Mouse (Mus musculus) fat pad, adult 2 months (tissue): ENCODE results near the gene Tnfrsf13b.
"Not testable (repeated sequence)": the region's sequence is repeated elsewhere in the genome, so short reads cannot be mapped to it uniquely, and the experiment has no call there.

ENCODE experiments used
- DNase-seq: peaks from one replicate; pipeline ENCODE4 v3.0.0-alpha.2; 2011; ENCODE audit warnings: low read depth, low spot score; ENCODE audit errors: extremely low read depth

Tnfrsf13b gene

DNA sequence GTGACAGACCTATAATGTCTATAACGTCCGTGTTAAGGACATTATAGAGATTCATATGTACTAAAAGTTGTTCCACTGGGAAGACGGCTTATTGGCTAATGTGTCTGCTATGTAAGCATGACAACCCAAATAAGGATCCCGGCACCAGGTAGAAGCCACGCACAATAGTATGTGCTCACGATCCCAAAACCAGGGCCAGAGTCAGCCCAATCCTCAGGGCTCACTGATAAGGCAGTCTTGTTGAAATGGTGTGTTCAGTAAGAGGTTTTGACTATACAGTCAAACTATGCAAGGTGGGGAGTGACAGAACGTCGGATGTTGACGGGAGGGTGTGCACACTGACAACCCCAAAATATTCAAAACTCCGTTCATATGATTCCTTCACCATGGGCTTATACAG is 38.3 kb downstream of the Tnfrsf13b start:
- DNase-seq, result no peak

DNA sequence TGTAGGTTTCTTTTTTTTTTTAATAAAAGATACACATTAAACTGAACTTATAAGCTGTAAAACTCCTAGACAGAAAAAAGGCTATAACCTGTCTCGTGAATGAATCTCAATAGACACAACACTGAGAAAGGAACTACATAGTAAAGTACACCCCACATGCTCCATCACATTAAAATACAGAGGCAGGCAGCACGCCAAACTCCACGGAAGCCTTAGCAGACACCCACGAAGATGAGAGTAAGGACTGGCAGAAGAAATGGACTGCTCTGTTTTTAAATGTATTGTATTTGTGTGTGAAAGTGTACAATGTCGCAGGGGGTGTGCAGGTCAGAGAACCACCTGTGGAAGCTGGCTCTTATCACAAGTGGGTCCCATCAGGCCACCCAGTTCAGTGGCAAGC is 43.6 kb downstream of the Tnfrsf13b start:
- DNase-seq, result no peak

DNA sequence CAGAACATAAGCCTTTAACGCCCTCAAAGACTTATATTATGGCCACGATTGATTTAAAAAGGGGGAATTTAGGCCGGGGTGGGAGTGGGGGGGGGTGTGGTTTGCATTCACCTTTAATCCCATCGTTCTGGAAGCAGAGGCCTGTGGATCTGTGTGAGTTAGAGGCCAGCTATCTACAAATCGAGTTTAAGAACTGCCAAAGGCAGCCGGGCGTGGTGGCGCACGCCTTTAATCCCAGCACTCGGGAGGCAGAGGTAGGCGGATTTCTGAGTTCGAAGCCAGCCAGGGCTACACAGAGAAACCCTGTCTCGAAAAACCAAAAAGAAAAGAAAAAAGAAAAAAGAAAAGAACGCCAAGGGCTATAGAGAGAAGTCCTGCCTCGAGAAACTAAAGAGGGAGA is 46.9 kb downstream of the Tnfrsf13b start:
- DNase-seq, result not testable (repeated sequence)

DNA sequence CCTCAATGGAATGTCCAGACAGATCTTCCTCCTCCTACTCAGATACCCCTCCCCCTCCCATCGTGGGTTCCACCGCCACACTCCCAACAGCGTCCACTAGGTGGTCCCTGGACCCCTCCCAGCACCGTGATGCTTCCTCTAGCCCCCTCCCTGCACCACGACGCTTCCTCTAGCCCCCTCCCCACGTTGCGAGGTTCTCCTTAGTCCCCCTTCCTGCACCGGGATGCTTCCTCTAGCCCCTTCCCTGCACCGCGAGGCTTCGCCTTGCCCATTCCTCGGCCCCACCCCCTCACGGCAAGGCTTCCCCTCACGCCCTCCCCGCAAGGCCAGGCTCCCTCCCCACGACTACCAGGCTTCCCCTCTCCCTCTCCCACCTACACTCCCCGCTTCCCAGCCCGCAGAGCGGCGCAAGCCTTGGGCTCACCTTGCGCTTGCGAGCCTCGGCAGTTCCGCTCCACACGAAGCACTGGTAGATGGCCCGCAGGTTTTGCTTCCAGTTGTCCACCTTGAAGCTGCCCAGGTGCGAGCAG is 47.8 kb downstream of the Tnfrsf13b start:
- no peak for DNase-seq

DNA sequence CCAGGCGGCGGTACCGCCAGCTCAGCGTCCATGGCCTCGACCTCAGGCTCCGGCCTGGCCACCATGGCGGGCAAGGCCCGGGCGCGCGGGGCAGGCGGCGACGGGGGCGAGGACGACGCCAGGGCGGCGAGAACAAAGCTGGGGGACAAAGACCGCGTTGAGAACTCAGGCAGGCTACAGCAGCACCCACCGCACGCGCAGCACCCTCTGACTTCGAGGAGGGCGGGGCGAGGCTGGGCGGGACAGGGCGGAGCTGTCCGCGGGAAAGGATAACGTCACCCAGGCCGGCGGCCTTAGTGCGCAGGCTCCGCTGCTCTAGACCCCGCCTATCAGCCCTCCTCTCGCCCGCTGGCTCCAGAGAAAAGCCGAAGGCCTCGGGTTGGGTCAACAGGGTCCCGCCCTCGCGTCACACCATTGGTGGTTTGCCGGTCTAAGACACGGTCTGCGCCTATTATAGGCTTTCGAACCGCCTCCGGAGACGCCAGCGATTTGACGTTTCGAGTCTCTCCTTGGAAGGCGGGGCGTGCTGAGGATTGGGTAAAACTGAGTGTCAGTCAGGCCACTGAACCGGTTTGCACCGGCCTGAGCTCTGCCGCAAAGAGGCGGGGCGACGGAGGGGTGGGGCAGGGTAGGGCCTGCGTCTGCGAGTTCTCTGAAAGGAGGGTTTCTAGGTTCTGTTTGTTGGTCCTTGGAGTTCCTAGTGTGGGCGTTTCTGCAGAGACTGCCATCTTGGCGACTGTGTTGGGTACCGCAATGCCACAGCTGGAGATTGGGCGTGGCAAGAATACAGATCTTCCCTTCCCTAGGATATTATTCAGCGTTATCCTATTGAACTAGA is 48.5 kb downstream of the Tnfrsf13b start, which contains the start of gene Usp22:
Gene Usp22 (minus strand): TSS at position 235 of the 838 bp plus-strand sequence.
- DNase-seq, result peak; percentile 97

DNA sequence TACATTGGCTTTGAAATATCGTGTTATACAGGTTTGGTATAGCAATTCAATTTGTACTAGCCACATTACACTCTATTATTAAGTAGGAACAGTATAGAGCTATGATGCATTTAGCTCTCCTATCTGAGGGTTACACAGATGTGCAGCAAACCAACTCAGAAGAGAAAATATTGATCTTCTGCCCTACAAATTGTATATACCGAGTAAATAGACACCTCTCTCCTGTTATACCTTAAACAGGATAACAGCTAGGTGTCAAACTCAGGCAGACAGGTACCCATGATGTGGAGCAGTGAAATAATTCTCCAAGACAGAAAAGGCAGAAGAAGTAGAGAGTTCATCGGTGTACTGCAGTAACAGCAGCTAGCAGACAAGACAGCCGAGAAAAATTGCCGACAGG is 49.2 kb downstream of the Tnfrsf13b start:
- DNase-seq, result no peak

DNA sequence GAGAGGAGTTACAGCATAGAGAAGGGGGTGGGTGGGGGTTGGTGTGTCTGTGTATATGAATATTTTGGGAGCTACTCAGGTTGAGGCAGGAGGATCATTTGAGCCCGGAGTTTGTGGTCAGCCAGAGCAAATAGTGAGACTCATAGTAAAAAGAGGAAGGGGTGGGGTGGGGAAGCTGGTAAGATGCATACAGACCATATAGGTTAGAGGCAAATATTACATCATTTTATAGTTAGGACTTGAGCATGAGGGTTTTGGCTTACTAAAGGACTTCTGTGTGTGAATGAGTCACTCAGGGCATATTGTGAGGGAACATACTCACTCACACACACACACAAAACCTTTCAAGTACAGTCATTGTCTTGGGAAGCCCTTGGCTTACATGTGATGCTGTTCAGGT is 49.8 kb downstream of the Tnfrsf13b start:
- DNase-seq, result no peak

- no peak for DNase-seq
Measured at GRCm38 (mm10) chr11:61180361-61180760, 53.8 kb downstream of the Tnfrsf13b start.

DNA sequence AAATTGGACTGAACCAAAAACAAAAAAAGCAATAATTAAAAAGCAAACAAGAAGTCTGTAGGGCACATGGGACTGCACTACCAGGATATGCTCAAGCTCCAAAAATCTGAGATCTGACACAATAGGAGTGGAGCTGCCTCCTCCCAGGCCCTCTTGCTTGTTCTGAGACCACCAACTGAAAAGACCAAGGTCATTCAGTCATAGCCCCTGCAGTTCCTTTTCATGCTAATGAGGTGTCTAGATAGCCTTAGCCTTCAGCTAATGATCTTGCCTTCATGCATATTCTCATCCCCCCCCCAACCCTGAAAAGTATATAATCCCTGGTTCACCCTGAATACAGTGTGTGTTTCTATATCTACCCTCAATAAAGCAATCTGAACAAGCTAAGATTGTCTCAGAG is 55.1 kb downstream of the Tnfrsf13b start:
- DNase-seq, result no peak

GRCm38 (mm10) chr11:61183820-61184219 is 57.3 kb downstream of the Tnfrsf13b start:
- DNase-seq, result no peak

- DNase-seq, result no peak
Measured at GRCm38 (mm10) chr11:61190776-61191175, 64.2 kb downstream of the Tnfrsf13b start.

- not testable (repeated sequence) for DNase-seq
Measured at GRCm38 (mm10) chr11:61192123-61192522, 65.6 kb downstream of the Tnfrsf13b start.

DNA sequence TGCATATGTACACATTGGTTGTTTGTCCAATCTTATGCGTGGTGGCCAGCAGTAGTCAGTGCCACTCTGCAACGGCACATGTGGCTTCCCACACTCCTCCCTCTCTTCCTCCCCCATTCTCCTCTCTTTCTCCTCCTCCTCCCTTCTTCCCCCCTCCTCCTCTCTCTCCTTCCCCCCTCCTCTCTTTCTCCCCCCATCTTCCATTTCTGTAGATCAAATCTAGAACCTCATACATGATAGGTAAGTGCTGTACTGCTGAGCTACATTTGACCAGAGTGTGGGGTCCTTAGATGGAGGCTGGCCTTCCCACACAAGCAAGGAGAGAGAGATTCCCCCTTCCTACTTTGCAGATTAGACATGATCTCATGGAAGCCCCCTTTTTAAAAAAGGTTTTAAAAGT is 66.2 kb downstream of the Tnfrsf13b start:
- no peak for DNase-seq

GRCm38 (mm10) chr11:61193392-61193791 is 66.8 kb downstream of the Tnfrsf13b start:
- no peak for DNase-seq

DNA sequence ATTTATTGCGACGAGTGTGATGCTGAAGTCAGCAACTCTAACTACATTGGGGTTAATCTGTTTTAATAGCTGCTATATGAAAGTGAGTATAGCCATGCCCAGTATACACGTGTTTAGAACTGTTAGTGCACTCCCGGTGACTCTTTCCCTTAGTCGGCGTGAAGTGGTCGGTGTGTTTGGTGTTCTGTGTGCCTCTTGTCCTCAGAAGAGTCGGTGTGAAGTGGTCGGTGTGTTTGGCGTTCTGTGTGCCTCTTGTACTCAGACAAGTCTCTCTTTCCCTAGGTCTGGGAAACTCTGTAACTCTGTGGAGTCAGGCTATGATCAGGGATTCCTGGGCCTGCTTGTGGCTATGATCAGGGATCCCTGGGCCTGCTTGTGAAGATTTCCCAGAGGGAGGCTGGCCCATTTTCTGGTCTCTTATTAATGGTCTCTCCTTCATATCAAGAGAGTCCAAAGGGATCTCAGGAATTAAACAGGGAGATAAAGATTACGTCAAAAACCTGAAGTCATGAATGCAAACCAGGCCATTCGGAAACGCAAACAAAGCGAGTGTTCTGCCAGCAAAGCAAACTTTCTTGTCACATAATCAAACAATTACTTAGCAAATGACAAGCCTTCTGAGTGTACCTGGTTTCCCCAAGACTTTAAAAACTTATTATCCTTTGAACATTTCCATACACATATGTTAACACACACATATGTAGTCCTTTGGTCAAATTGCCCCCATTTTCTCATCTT is 70.2 kb downstream of the Tnfrsf13b start:
- DNase-seq, result no peak

GRCm38 (mm10) chr11:61197935-61198334 is 71.4 kb downstream of the Tnfrsf13b start:
- DNase-seq, result peak; percentile 74
